Mouse (Mus musculus) cerebellum, adult 2 months (tissue): Measurements from ENCODE around the gene Aagab.

Experiments
- CTCF ChIP-seq: fragments of 200-500 bp; IDR thresholded peaks from 2 replicates; pipeline ENCODE4 v1.5.1; 2011; ENCODE audit warnings: low read depth, mild to moderate bottlenecking, control low read depth, low read length, moderate library complexity, borderline replicate concordance; ENCODE audit not compliant: insufficient read depth
- POLR2A ChIP-seq: fragments of 200-500 bp; IDR thresholded peaks from 2 replicates; pipeline ENCODE4 v1.6.1; 2011; ENCODE audit warnings: low read length, control low read depth, borderline replicate concordance; ENCODE audit not compliant: insufficient read depth

- TF ChIP-seq POLR2A (no peak), CTCF (no peak)
Measured at GRCm38 (mm10) chr9:63589209-63589608, 13.3 kb upstream of the Aagab start.
